Mouse (Mus musculus): ENCODE data around the gene Ocrl.

GRCm38 (mm10) chrX:47998412-47998811 lies 86.2 kb downstream of the Ocrl start:
- TF ChIP-seq POLR2A (IDR thresholded peaks at IDR 0.05; ENCODE audit: borderline replicate concordance, low read depth, low read length) (no peak), CTCF (IDR thresholded peaks at IDR 0.05; ENCODE audit: low read depth, low read length) (no peak)

All from bone marrow macrophage, adult 2 months (primary cell).